Mouse (Mus musculus) testis, postnatal 14 days (tissue): ENCODE data around the gene Cd209a.
"Not testable (repeated sequence)": the region's sequence is repeated elsewhere in the genome, so short reads cannot be mapped to it uniquely, and the experiment has no call there.

ENCODE experiments used
- DNase-seq: peaks from one replicate; pipeline ENCODE4 v3.0.0; 2021; ENCODE audit warnings: low spot score

Cd209a gene

GRCm38 (mm10) chr8:3748761-3749160, at the start of gene Cd209a:
Gene Cd209a (minus strand): TSS chr8:3748984.
- DNase-seq, result no peak

GRCm38 (mm10) chr8:3768641-3769040, 19.9 kb upstream of the Cd209a start:
- not testable (repeated sequence) for DNase-seq

- peak; percentile 34 for DNase-seq
These were observed 5.6 kb upstream of the Cd209a start for GRCm38 (mm10) chr8:3754261-3754850.

GRCm38 (mm10) chr8:3736947-3737346, 11.8 kb downstream of the Cd209a start:
- no peak for DNase-seq

- DNase-seq, result no peak
These were observed 13.2 kb downstream of the Cd209a start for GRCm38 (mm10) chr8:3735599-3735998.

GRCm38 (mm10) chr8:3734084-3734483, 14.7 kb downstream of the Cd209a start:
- DNase-seq, result no peak

- no peak for DNase-seq
These were observed 27.7 kb downstream of the Cd209a start for GRCm38 (mm10) chr8:3721041-3721440.

GRCm38 (mm10) chr8:3720551-3720950, 28.2 kb downstream of the Cd209a start, which contains the start of gene Clec4g:
Gene Clec4g (minus strand): TSS chr8:3720651.
- no peak for DNase-seq

- peak; percentile 75 for DNase-seq
These were observed 30.2 kb downstream of the Cd209a start for GRCm38 (mm10) chr8:3718559-3718958.

GRCm38 (mm10) chr8:3717321-3717954, 31.3 kb downstream of the Cd209a start:
- DNase-seq, result no peak

- DNase-seq, result no peak
These were observed 37.1 kb downstream of the Cd209a start for GRCm38 (mm10) chr8:3711646-3712045.

GRCm38 (mm10) chr8:3710312-3710711, 38.5 kb downstream of the Cd209a start:
- no peak for DNase-seq

GRCm38 (mm10) chr8:3707611-3708010, 41.2 kb downstream of the Cd209a start:
- no peak for DNase-seq

- no peak for DNase-seq
These were observed 43.1 kb downstream of the Cd209a start for GRCm38 (mm10) chr8:3705711-3706110.

- no peak for DNase-seq
These were observed 47.3 kb downstream of the Cd209a start for GRCm38 (mm10) chr8:3701491-3701890.

- DNase-seq, result no peak
These were observed 54.7 kb downstream of the Cd209a start, which contains the start of gene Fcer2a for GRCm38 (mm10) chr8:3694121-3694520. Gene Fcer2a (minus strand): TSS chr8:3694175.
